Mouse (Mus musculus) CH12.LX (cell line): ENCODE measurements around the gene Lgr4. TPM values are rescaled to one million over a fixed set of nuclear protein-coding genes. Genes with fewer than 3 reads are reported as not detected.

Source experiments
- polyA plus RNA-seq: library from polyadenylated mRNA; unstranded; fragments of >175 nt; gene quantifications from 2 replicates; pipeline ENCODE4 v1.2.1, GENCODE M21; 2012; ENCODE audit warnings: low read depth; ENCODE audit not compliant: insufficient read length
- total RNA-seq, 2 experiments: library from RNA; depleted of rRNA; stranded (reverse); fragments of 300-350 nt in 1 of 2; fragments of >200 nt in 1 of 2; gene quantifications; 2 replicates each; pipeline ENCODE4 v1.2.3; 2012 to 2014

Lgr4 gene
- total and polyA plus RNA-seq, 3 experiments, result 6.1 to 11.4 (median 6.9) TPM

Other genes with a start within 250 kb of the Lgr4 start
- gene Bdnf, start 242.9 kb upstream of the Lgr4 start, total RNA-seq (2012; rRNA removed), result 0.04 TPM in 2 replicates
- gene Bdnf, start 242.9 kb upstream of the Lgr4 start, total RNA-seq (2014; rRNA removed), result not detected in 2 replicates
- not detected in 2 replicates for gene Bdnf, start 242.9 kb upstream of the Lgr4 start, polyA plus RNA-seq
- 29.7 and 33.3 TPM in 2 replicates for gene Lin7c, start 26.8 kb upstream of the Lgr4 start, total RNA-seq (2012; rRNA removed)
- 75.0 and 86.6 TPM in 2 replicates for gene Lin7c, start 26.8 kb upstream of the Lgr4 start, total RNA-seq (2014; rRNA removed)
- gene Lin7c, start 26.8 kb upstream of the Lgr4 start, polyA plus RNA-seq, result 52.3 and 60.1 TPM in 2 replicates
- 15.5 and 17.2 TPM in 2 replicates for gene Ccdc34, start 100.2 kb downstream of the Lgr4 start, total RNA-seq (2012; rRNA removed)
- 22.4 and 25.6 TPM in 2 replicates for gene Ccdc34, start 100.2 kb downstream of the Lgr4 start, total RNA-seq (2014; rRNA removed)
- gene Ccdc34, start 100.2 kb downstream of the Lgr4 start, polyA plus RNA-seq, result 42.6 and 44.6 TPM in 2 replicates